Mouse (Mus musculus) cortical plate, adult 2 months (tissue): Measurements from ENCODE around the gene Kmt2b. TPM values are rescaled to one million over a fixed set of nuclear protein-coding genes. Genes with fewer than 3 reads are reported as not detected.

Source experiments
- H3K27ac ChIP-seq: fragments of 200-500 bp; 2 replicates; pipeline ENCODE4 v1.5.1; 2012; ENCODE audit warnings: low read length, control low read depth, inconsistent platforms; ENCODE audit not compliant: insufficient read depth
- H3K4me1 ChIP-seq: fragments of 200-500 bp; 2 replicates; pipeline ENCODE4 v1.6.1; 2011; ENCODE audit warnings: low read length; ENCODE audit not compliant: control insufficient read depth, insufficient read depth
- H3K4me3 ChIP-seq: fragments of 200-500 bp; 2 replicates; pipeline ENCODE4 v1.5.1; 2011; ENCODE audit warnings: mild to moderate bottlenecking, low read length, control low read depth; ENCODE audit not compliant: insufficient read depth
- CTCF ChIP-seq: fragments of 200-500 bp; IDR thresholded peaks from 2 replicates; pipeline ENCODE4 v1.5.1; 2011; ENCODE audit warnings: mild to moderate bottlenecking, control low read depth, low read length; ENCODE audit not compliant: insufficient read depth; ENCODE audit errors: extremely low read depth
- POLR2A ChIP-seq: fragments of 200-500 bp; IDR thresholded peaks from 2 replicates; pipeline ENCODE4 v1.6.1; 2011; ENCODE audit warnings: mild to moderate bottlenecking, low read length, control low read depth; ENCODE audit not compliant: insufficient read depth; ENCODE audit errors: extremely low read depth
- polyA plus RNA-seq: library from polyadenylated mRNA; depleted of rRNA; stranded (reverse); fragments of >200 nt; gene quantifications from 2 replicates; pipeline ENCODE4 v1.2.3, GENCODE M21; 2012

Gene Kmt2b
- polyA plus RNA-seq, 1 experiment, result 40.0 TPM

- TF ChIP-seq CTCF, result no peak
- TF ChIP-seq POLR2A, result no peak
- H3K4me1 ChIP-seq, result no peaks in the 10 kb centered on the region
- no peak overlapping the region for H3K4me3 ChIP-seq
- no peak overlapping the region for H3K27ac ChIP-seq
Measured at GRCm38 (mm10) chr7:30604424-30604823, 15.9 kb upstream of the Kmt2b start.

- no peak overlapping the region for H3K27ac ChIP-seq
- no peaks in the 10 kb centered on the region for H3K4me1 ChIP-seq
- no peak overlapping the region for H3K4me3 ChIP-seq
- TF ChIP-seq POLR2A (no peak), CTCF (no peak)
Measured at GRCm38 (mm10) chr7:30602583-30602982, 14.1 kb upstream of the Kmt2b start.

GRCm38 (mm10) chr7:30600651-30601050 is 12.1 kb upstream of the Kmt2b start:
- Histone ChIP-seq H3K4me3 (no peak overlapping the region), H3K27ac (no peak overlapping the region), H3K4me1 (no peaks in the 10 kb centered on the region)
- TF ChIP-seq CTCF (no peak), POLR2A (no peak)

GRCm38 (mm10) chr7:30599933-30600353 is 11.4 kb upstream of the Kmt2b start:
- no peaks in the 10 kb centered on the region for H3K4me1 ChIP-seq
- no peak overlapping the region for H3K27ac ChIP-seq
- no peak overlapping the region for H3K4me3 ChIP-seq
- TF ChIP-seq CTCF, result no peak
- TF ChIP-seq POLR2A, result 0 out of 2 replicates have a peak, but pooled peaks have one; percentile 18

- TF ChIP-seq POLR2A, result no peak
- TF ChIP-seq CTCF, result no peak
- H3K4me1 ChIP-seq, result no peaks in the 10 kb centered on the region
- H3K4me3 ChIP-seq, result no peak within 1 kb of the TSS
- H3K27ac ChIP-seq, result no peak within 1 kb of the TSS
Measured at GRCm38 (mm10) chr7:30598786-30599185, 10.3 kb upstream of the Kmt2b start, which contains the start of gene Zbtb32. Gene Zbtb32 (minus strand): TSS chr7:30598909.

DNA sequence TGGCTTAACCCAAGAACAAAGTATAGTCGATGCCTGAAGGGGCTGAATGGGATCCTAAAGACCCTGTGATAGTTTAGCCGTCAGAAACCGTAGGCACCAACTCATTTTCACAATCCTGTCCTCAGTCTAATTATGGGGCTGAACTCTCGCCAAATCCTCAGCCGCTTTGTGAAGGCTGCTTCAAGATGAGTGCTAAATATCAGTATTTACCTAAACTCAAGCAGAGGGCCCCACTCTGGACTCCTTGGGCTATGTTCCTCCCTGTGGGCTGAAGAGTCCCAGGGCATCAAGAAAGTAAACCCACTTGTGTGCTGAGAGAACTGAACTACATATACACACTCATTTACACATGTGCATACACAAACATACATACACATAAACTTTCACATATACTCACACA is 8.3 kb upstream of the Kmt2b start:
- Histone ChIP-seq H3K27ac (no peak overlapping the region), H3K4me1 (no peaks in the 10 kb centered on the region), H3K4me3 (no peak overlapping the region)
- no peak for TF ChIP-seq POLR2A

DNA sequence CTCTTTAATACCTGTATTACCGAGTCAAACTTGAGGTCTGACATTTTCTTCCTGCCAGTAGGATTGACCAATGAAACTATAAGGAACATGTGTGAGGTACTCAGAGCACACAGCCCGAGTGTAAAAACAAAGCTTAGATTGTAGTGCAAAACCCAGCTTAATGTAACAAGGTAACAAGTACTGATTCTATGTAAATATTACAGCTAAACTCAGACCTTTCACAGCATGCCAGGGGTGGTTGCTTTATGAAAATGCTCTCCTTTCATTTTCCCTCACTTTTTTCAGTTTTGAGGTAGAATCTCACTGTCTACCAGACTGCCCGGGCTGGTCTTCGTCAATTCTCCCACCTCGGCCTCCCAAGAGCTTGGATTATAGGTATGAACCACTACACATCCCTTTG is 7.6 kb upstream of the Kmt2b start:
- no peaks in the 10 kb centered on the region for H3K4me1 ChIP-seq
- H3K4me3 ChIP-seq, result no peak overlapping the region
- H3K27ac ChIP-seq, result no peak overlapping the region
- TF ChIP-seq CTCF (no peak), POLR2A (no peak)

- Histone ChIP-seq H3K4me1 (no peaks in the 10 kb centered on the region), H3K27ac (no peak overlapping the region), H3K4me3 (no peak overlapping the region)
- no peak for TF ChIP-seq POLR2A
- TF ChIP-seq CTCF, result no peak
Measured at GRCm38 (mm10) chr7:30594510-30595024, 6.0 kb upstream of the Kmt2b start.

DNA sequence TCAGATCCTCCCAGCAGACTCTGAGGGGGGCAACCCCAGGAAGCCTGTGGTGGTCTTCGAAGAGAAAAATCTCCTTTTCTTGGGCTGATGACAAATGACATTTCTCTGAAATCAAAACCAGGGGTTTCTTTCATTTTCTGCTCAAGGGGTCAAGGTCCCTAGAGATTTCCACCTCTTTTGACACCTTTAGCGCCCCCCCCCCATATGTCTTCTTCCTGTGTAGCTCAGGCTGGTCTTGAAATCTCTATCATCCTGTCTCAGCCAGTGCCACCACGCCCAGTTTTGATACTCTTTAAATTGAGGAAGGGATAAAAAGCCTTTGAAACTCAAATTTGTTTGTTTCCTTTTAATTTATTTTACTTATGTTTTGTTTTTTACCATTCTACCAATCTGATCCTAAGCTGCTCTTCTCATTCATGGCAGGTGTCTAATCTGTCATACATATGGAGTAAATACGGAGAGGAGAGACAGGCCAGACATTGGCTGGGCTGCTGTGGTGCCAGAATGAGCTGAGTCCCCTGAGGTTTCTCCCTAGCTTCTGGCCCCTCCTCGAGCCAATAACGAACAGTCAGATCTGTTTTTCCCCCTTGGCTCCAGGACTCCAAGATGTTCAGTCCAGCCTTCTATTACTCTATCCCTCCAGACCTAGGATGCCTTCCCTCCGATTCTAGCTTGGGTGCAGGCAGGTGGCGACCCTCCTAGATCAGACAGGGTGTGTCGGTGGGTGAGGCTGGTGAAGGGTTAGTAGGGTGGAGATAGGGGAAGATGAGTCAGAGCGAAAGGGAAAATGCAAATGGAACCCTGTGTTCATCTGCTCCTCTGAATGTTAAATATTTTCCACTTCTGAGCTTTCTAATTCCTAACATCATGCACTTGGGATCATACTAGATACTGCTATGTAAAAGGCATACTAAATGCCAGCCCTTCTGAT is 5.3 kb upstream of the Kmt2b start:
- Histone ChIP-seq H3K27ac (no peak overlapping the region), H3K4me1 (no peaks in the 10 kb centered on the region), H3K4me3 (no peak overlapping the region)
- TF ChIP-seq CTCF (no peak), POLR2A (no peak)
